Mouse (Mus musculus) liver, postnatal 0 days (tissue): ENCODE results near the gene Gm11027.

Source experiments
- CTCF ChIP-seq: sonication (generic); IDR thresholded peaks from 2 replicates; pipeline ENCODE4 v1.5.1; 2016; ENCODE audit warnings: antibody characterized with exemption, low read depth
- EP300 ChIP-seq: IDR thresholded peaks from 2 replicates; pipeline ENCODE4 v1.6.1; 2016; ENCODE audit warnings: antibody characterized with exemption, low read depth, mild to moderate bottlenecking

DNA sequence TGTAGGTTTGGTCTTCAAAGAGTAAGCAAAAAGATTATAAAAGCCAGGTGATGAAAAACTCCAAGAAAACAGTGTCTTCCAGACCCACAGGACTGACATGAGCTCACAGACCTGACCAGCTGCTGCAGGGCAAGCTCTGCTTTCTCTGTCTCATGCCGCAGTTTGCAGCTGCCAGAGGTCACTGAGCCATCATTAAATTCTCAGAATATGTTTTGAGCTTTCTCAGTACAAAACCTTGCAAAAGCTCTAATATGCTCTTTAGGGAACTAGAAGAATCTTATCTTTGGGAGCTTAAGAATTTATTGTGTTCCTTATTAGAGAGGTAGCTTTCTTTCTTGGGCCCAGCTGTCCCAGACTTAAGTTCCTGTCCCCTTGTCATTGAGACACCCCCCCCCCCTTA lies 30.9 kb downstream of the Gm11027 start:
- TF ChIP-seq EP300 = no peak
- TF ChIP-seq CTCF = no peak
